Mouse (Mus musculus): ENCODE data around the gene Ssty1.
"Not testable (repeated sequence)": the region's sequence is repeated elsewhere in the genome, so short reads cannot be mapped to it uniquely, and the experiment has no call there.

Gene Ssty1

GRCm38 (mm10) chrY:18088816-18089215, at the start of gene Ssty1:
Gene Ssty1, plus strand, starts transcription at chrY:18089116.
- not testable (repeated sequence) for DNase-seq (ENCODE audit: low read depth, low spot score)

- not testable (repeated sequence) for DNase-seq (ENCODE audit: low read depth, low spot score)
These were observed 27.2 kb upstream of the Ssty1 start, which contains the start of gene Gm21764 for GRCm38 (mm10) chrY:18061712-18062111. Gene Gm21764, minus strand, starts transcription at chrY:18061812.

All from ZHBTc4 (cell line).